Mouse (Mus musculus) kidney, adult 2 months (tissue): ENCODE measurements at regions not wholly inside any gene's neighbourhood (a gene's known extent, or its start where the extent isn't known, plus 50 kb on each side); places are given as distances from the start of the nearest gene placed in this dataset.

Experiments used
- DNase-seq: peaks from one replicate; pipeline ENCODE4 v3.0.0; 2021
- H3K27ac ChIP-seq: fragments of 200-500 bp; 2 replicates; pipeline ENCODE4 v1.5.1; 2012; ENCODE audit warnings: low read depth, low read length, control low read depth, inconsistent platforms; ENCODE audit not compliant: insufficient read depth
- H3K27me3 ChIP-seq: fragments of 200-500 bp; replicated peaks from 2 replicates; pipeline ENCODE4 v1.6.1; 2012; ENCODE audit warnings: mild to moderate bottlenecking, moderate library complexity, low read length, inconsistent platforms; ENCODE audit not compliant: control insufficient read depth, insufficient read depth
- H3K36me3 ChIP-seq: fragments of 200-500 bp; 2 replicates; pipeline ENCODE4 v1.6.1; 2012; ENCODE audit warnings: mild to moderate bottlenecking, moderate library complexity, low read length, inconsistent platforms; ENCODE audit not compliant: control insufficient read depth, insufficient read depth
- H3K4me1 ChIP-seq: fragments of 200-500 bp; 2 replicates; pipeline ENCODE4 v1.6.1; 2011; ENCODE audit warnings: low read length; ENCODE audit not compliant: control insufficient read depth, insufficient read depth
- H3K4me3 ChIP-seq: fragments of 200-500 bp; 2 replicates; pipeline ENCODE4 v1.5.1; 2011; ENCODE audit warnings: mild to moderate bottlenecking, low read depth, low read length, control low read depth; ENCODE audit not compliant: insufficient read depth
- CTCF ChIP-seq: fragments of 200-500 bp; conservative IDR thresholded peaks from 2 replicates; pipeline ENCODE4 v1.5.1; 2011; ENCODE audit warnings: low read depth, mild to moderate bottlenecking, control low read depth, low read length, moderate library complexity, mixed read lengths; ENCODE audit not compliant: insufficient read depth, insufficient read length
- POLR2A ChIP-seq: fragments of 200-500 bp; IDR thresholded peaks from one replicate; pipeline ENCODE4 v1.6.1; 2011; ENCODE audit warnings: low read depth, low read length, control low read depth
- WGBS: fragments of 180-500 bp; shearing (Covaris S2); methylation state at CpG from one replicate; pipeline ENCODE4 v1.1.7; 2018; 5-methylcytosine and 5-hydroxymethylcytosine counted together

- no peaks in the 10 kb centered on the region for H3K36me3 ChIP-seq
- H3K27ac ChIP-seq, result no peak overlapping the region
- no peak for DNase-seq
- H3K4me1 ChIP-seq, result peaks cover 3% of the 10 kb centered on the region; the same call in 1 of the 2 replicates
- no peak overlapping the region for H3K4me3 ChIP-seq
- WGBS, result 96% methylated on average over 1 of the region's 1 CpGs
- TF ChIP-seq POLR2A (no peak), CTCF (no peak)
- H3K27me3 ChIP-seq, result no peaks in the 10 kb centered on the region
Observed at GRCm38 (mm10) chr3:53792541-53792940, 52.3 kb upstream of the Gm10985 start.

DNA sequence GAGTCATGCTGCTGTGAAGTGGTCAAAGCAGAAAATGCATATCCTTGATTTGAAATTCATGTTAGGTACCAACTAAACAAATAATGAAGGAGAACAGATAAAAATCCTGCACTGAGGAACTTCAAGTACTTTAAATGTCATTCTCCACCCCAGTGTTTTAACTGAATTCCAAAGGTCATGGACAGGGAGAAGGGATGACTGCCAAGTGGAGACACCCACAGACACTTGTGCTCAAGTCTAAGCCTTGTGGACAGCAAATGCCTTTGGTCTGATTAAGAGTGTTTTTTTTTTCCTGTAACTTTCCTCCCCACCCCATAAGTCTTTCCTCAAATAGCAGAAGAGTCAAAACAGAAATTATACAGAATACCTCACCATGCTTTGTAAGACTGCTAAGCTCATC is 55.2 kb upstream of the Gm10985 start:
- Histone ChIP-seq H3K4me3 (no peak overlapping the region), H3K36me3 (no peaks in the 10 kb centered on the region), H3K27ac (no peak overlapping the region), H3K27me3 (no peaks in the 10 kb centered on the region), H3K4me1 (peaks cover 3% of the 10 kb centered on the region; the same call in 1 of the 2 replicates)
- TF ChIP-seq CTCF (no peak), POLR2A (no peak)
- DNase-seq, result peak; percentile 66

GRCm38 (mm10) chr3:53785201-53785600 is 59.7 kb upstream of the Gm10985 start:
- H3K27me3 ChIP-seq, result no peaks in the 10 kb centered on the region
- TF ChIP-seq POLR2A (no peak), CTCF (no peak)
- no peaks in the 10 kb centered on the region for H3K36me3 ChIP-seq
- no peak overlapping the region for H3K27ac ChIP-seq
- H3K4me1 ChIP-seq, result peaks cover 3% of the 10 kb centered on the region; the same call in 1 of the 2 replicates
- no peak for DNase-seq
- H3K4me3 ChIP-seq, result no peak overlapping the region
- 61% methylated on average over 3 of the region's 3 CpGs for WGBS

DNA sequence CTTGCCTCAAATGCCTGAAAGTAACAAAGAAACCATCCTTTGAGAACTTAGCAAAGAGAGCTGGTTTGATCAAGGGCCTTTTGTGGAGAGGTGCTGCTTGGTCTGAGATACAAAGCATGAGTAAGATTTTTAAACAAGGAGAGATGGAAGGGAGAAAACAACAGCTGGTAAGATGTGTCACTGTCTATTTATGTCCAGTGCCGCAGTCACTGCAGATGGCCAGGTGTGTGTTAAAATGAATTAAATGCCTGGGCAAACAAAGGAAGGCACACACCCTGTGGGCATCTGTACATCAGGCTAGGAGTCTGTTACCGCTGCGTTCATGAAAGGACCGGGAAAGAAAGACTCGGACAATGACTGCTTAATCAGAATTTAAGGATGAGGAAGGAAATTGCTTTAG is 68.2 kb upstream of the Gm10985 start:
- Histone ChIP-seq H3K27ac (no peak overlapping the region), H3K4me1 (no peaks in the 10 kb centered on the region), H3K4me3 (no peak overlapping the region), H3K27me3 (no peaks in the 10 kb centered on the region), H3K36me3 (no peaks in the 10 kb centered on the region)
- 85% methylated on average over 5 of the region's 5 CpGs for WGBS
- TF ChIP-seq POLR2A (no peak), CTCF (no peak)
- no peak for DNase-seq

- no peaks in the 10 kb centered on the region for H3K4me1 ChIP-seq
- no peak overlapping the region for H3K4me3 ChIP-seq
- H3K27ac ChIP-seq, result no peak overlapping the region
- TF ChIP-seq CTCF (no peak), POLR2A (no peak)
- no peaks in the 10 kb centered on the region for H3K36me3 ChIP-seq
- no peaks in the 10 kb centered on the region for H3K27me3 ChIP-seq
- no peak for DNase-seq
Observed at GRCm38 (mm10) chr3:53767601-53768000, 77.3 kb upstream of the Gm10985 start.

DNA sequence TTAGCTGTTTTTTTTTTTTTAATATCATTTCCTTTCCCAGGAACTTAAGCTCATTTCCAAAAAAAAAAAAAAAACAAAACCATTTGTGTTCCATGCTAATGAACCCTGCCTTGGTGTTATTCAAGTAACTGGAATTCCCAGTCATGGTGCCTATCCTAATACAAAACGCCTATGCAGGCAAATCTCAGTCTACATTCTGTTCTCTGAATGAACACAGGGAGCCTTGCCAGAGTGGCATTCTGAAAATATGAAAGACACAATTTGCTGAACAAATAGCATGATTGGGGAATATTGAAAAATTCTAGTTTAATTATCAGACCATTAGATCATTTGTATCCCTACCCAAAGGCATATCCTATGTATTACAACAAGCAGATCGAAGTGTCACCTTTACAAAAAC is 80.9 kb upstream of the Gm10985 start:
- Histone ChIP-seq H3K4me3 (no peak overlapping the region), H3K4me1 (no peaks in the 10 kb centered on the region), H3K36me3 (no peaks in the 10 kb centered on the region), H3K27ac (no peak overlapping the region), H3K27me3 (no peaks in the 10 kb centered on the region)
- DNase-seq, result no peak
- TF ChIP-seq CTCF, result no peak
- no peak for TF ChIP-seq POLR2A
- WGBS, result 90% methylated on average over 2 of the region's 2 CpGs

- DNase-seq, result peak; percentile 25
- H3K4me1 ChIP-seq, result no peaks in the 10 kb centered on the region
- no peaks in the 10 kb centered on the region for H3K27me3 ChIP-seq
- no peaks in the 10 kb centered on the region for H3K36me3 ChIP-seq
- TF ChIP-seq CTCF, result no peak
- TF ChIP-seq POLR2A, result no peak
- H3K27ac ChIP-seq, result no peak overlapping the region
- no peak overlapping the region for H3K4me3 ChIP-seq
- WGBS, result 79% methylated on average over 11 of the region's 11 CpGs
Observed at GRCm38 (mm10) chr3:53761514-53762075, 83.3 kb upstream of the Gm10985 start.

DNA sequence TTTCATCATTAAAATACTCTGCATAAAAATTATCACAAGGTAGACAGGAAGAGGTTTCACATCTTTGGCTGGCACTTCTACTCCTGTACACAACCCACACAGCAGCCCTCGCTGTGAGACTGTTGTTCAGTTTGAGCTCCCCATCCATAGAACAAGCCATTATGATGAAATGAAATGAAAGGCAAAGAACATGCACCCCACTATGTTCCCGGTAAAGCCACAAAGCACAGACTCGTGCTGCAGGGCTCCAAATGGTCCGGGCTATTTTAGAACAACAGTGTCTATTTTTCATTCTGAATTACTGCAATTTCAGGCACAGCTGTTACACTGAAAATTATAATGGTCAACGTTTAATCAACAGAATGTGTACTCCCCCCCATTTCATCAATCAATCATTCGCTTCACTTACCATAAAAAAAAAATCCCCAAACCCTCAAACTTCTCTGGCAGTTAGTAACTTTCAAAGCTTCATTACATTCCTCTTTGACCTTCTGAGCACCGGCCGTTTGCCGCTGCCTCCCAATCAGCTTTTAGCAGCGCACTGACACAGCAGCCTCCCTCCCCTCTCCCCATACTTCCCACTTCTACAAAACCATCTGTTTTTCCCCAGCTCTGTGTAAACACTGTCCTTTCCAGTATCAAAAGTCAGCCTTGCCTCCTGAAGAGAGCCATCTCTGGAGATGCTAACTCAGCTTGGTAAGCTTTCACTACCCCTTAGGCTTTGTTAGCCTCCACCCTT is 88.6 kb upstream of the Gm10985 start:
- no peak for TF ChIP-seq POLR2A
- TF ChIP-seq CTCF, result no peak

More for the DNA sequence above, 88.6 kb upstream of the Gm10985 start:
- 28% methylated on average over 10 of the region's 10 CpGs for WGBS
- Histone ChIP-seq H3K27ac (no peak overlapping the region), H3K4me3 (no peak overlapping the region), H3K27me3 (no peaks in the 10 kb centered on the region), H3K36me3 (no peaks in the 10 kb centered on the region), H3K4me1 (no peaks in the 10 kb centered on the region)
- no peak for DNase-seq
